Mouse (Mus musculus) embryo, embryonic 10.5 days (tissue): ENCODE measurements around the gene Dcp1a.
A peak's percentile ranks its signal among the peaks of the same experiment; 100 is the strongest.

Experiments used
- DNase-seq: peaks from one replicate; pipeline ENCODE4 v3.0.0-alpha.2; 2015; ENCODE audit warnings: low spot score

Gene Dcp1a

GRCm38 (mm10) chr14:30560803-30561389 lies 81.6 kb downstream of the Dcp1a start:
- DNase-seq: no peak

- no peak for DNase-seq
These were observed 82.3 kb downstream of the Dcp1a start for GRCm38 (mm10) chr14:30561470-30562187.

- DNase-seq: no peak
These were observed 83.0 kb downstream of the Dcp1a start for GRCm38 (mm10) chr14:30562343-30562742.

- DNase-seq: no peak
These were observed 85.1 kb downstream of the Dcp1a start for GRCm38 (mm10) chr14:30564451-30564850.

- no peak for DNase-seq
These were observed 87.0 kb downstream of the Dcp1a start for GRCm38 (mm10) chr14:30566317-30566716.

- no peak for DNase-seq
These were observed 88.7 kb downstream of the Dcp1a start for GRCm38 (mm10) chr14:30568016-30568415.

GRCm38 (mm10) chr14:30570303-30570702 lies 91.0 kb downstream of the Dcp1a start:
- DNase-seq: no peak

GRCm38 (mm10) chr14:30572253-30572652 lies 92.9 kb downstream of the Dcp1a start:
- no peak for DNase-seq

- DNase-seq: no peak
These were observed 93.9 kb downstream of the Dcp1a start for GRCm38 (mm10) chr14:30573235-30573634.

GRCm38 (mm10) chr14:30573983-30574584 lies 94.7 kb downstream of the Dcp1a start:
- peak; percentile 86 for DNase-seq

- no peak for DNase-seq
These were observed 96.5 kb downstream of the Dcp1a start for GRCm38 (mm10) chr14:30575791-30576190.

GRCm38 (mm10) chr14:30576260-30576659 lies 96.9 kb downstream of the Dcp1a start:
- no peak for DNase-seq
